In the genomic region with DNA sequence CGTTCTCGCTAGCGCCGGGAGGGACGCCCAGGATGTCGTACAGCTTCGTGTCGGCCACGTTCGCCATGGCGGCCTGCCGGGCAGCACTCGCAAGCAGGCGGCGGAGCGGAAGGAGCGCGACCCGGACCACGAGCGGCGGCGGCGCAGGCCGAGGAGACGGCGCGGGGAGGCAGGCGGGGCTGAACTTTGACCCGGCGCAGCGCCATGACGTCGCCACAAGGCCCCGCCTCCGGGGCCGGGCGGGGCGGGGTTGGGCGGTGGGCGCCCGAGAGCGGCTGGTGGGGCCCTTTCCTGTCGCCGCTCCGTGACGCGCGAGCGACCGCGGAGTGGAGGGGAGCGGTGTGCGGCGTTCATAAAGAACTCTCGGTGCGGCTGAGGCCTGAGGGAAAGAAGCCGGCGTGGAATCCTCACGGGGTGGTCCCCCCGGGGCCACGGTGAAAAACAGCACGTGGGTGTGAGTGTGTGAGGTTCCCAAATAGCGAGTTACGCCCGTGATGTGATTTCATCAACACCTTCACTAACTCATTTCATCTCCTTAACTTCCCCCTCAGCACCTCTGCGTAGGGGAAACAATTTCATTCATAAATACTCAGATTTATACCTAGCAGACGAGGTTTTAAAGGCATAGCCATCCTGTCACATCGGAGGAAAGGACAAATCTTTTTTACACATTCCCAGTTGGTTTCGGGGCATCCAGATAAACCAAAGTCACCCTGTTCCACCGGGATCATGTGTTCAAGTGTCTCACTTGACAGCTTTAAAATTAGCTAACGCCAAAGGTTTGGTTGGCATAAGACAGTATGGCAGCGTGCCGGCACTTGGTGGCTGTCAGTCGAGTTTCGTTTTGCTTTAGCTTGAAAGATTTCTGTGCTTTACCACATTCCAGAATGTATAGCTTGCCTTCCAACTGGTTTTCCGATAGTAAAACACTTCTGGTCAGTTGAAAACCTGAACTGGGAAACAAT, we compare ENCODE assay signal across 8 mouse cellular contexts. TPM values are rescaled to one million over a fixed set of nuclear protein-coding genes. Genes with fewer than 3 reads are reported as not detected.
DNase-seq lines count a peak whose midpoint lies in the region; ATAC-seq lines count a peak whose summit lies in the region.

A gene (minus strand): TSS at position 164 of the 965 bp plus-strand sequence.

- peak within 1 kb of the TSS; percentile 90 for H3K4me3 ChIP-seq in embryonic facial prominence, embryonic 11.5 days (ENCODE audit: low read depth, low read length)
- peak within 1 kb of the TSS; percentile 69 for H3K4me3 ChIP-seq in limb, embryonic 11.5 days (ENCODE audit: low read depth, low read length)
- peak within 1 kb of the TSS; percentile 94 for H3K4me3 ChIP-seq in midbrain, embryonic 14.5 days (replicated peaks; ENCODE audit: low read depth, low read length)

- H3K4me2 ChIP-seq in embryonic facial prominence, embryonic 11.5 days (ENCODE audit: low read depth, low read length): peak within 1 kb of the TSS; percentile 77
- H3K4me2 ChIP-seq in limb, embryonic 11.5 days (ENCODE audit: low read depth, severe bottlenecking): peak within 1 kb of the TSS; percentile 82
- H3K4me2 ChIP-seq in midbrain, embryonic 14.5 days (ENCODE audit: low read length): peak within 1 kb of the TSS; percentile 91

- no peaks in the 10 kb centered on the region for H3K9me3 ChIP-seq in embryonic facial prominence, embryonic 11.5 days (replicated peaks; ENCODE audit: control insufficient read depth, low read length)
- no peaks in the 10 kb centered on the region for H3K9me3 ChIP-seq in limb, embryonic 11.5 days (ENCODE audit: control insufficient read depth, low read length)
- no peaks in the 10 kb centered on the region for H3K9me3 ChIP-seq in midbrain, embryonic 14.5 days (ENCODE audit: control insufficient read depth, low read length)

- H3K9ac ChIP-seq in embryonic facial prominence, embryonic 11.5 days (replicated peaks; ENCODE audit: low read length): peak within 1 kb of the TSS; percentile 92
- H3K9ac ChIP-seq in limb, embryonic 11.5 days (ENCODE audit: low read length): peak within 1 kb of the TSS; percentile 90
- peak within 1 kb of the TSS; percentile 87 for H3K9ac ChIP-seq in midbrain, embryonic 14.5 days (replicated peaks; ENCODE audit: low read length)

- WGBS in embryonic facial prominence, embryonic 11.5 days: 1% methylated on average over 62 of the region's 77 CpGs
- WGBS in limb, embryonic 11.5 days: under 1% methylated on average over 77 of the region's 77 CpGs
- WGBS in midbrain, embryonic 14.5 days: 1% methylated on average over 76 of the region's 77 CpGs

- peak within 1 kb of the TSS; percentile 79 for H3K27ac ChIP-seq in embryonic facial prominence, embryonic 11.5 days (replicated peaks; ENCODE audit: low read depth, low read length)
- H3K27ac ChIP-seq in limb, embryonic 11.5 days (replicated peaks; ENCODE audit: low read depth, low read length): peak within 1 kb of the TSS; percentile 85
- H3K27ac ChIP-seq in midbrain, embryonic 14.5 days (replicated peaks; ENCODE audit: low read depth, low read length): peak within 1 kb of the TSS; percentile 86

- H3K27me3 ChIP-seq in embryonic facial prominence, embryonic 11.5 days (ENCODE audit: control insufficient read depth, insufficient read depth, low read length): no peaks in the 10 kb centered on the region
- no peaks in the 10 kb centered on the region for H3K27me3 ChIP-seq in limb, embryonic 11.5 days (ENCODE audit: control insufficient read depth, insufficient read depth, low read length)
- no peaks in the 10 kb centered on the region for H3K27me3 ChIP-seq in midbrain, embryonic 14.5 days (ENCODE audit: control insufficient read depth, insufficient read depth, low read length)

- no peaks in the 10 kb centered on the region; the same call in 1 of the 2 replicates for H3K4me1 ChIP-seq in embryonic facial prominence, embryonic 11.5 days (ENCODE audit: control insufficient read depth, insufficient read depth, low read length)
- no peaks in the 10 kb centered on the region for H3K4me1 ChIP-seq in limb, embryonic 11.5 days (ENCODE audit: control insufficient read depth, insufficient read depth, low read length)
- peaks cover 9% of the 10 kb centered on the region; the same call in 1 of the 2 replicates for H3K4me1 ChIP-seq in midbrain, embryonic 14.5 days (ENCODE audit: control insufficient read depth, insufficient read depth, low read length)

- H3K36me3 ChIP-seq in embryonic facial prominence, embryonic 11.5 days (replicated peaks; ENCODE audit: control insufficient read depth, insufficient read depth, low read depth, low read length): peaks cover 4% of the 10 kb centered on the region; the same call in 1 of the 2 replicates
- peaks cover 3% of the 10 kb centered on the region; the same call in 1 of the 2 replicates for H3K36me3 ChIP-seq in limb, embryonic 11.5 days (ENCODE audit: control insufficient read depth, insufficient read depth, low read length)
- H3K36me3 ChIP-seq in midbrain, embryonic 14.5 days (ENCODE audit: control insufficient read depth, insufficient read depth, low read length): peaks cover 26% of the 10 kb centered on the region

- DNase-seq in ovary, postnatal 10 days (ENCODE audit: low spot score): peak; percentile 86
- no peak for DNase-seq in ovary, adult 18-20 months (ENCODE audit: low spot score)
- DNase-seq in embryonic facial prominence, embryonic 11.5 days (ENCODE audit: low spot score): peak; percentile 93
- peak; percentile 99 for DNase-seq in heart, adult 11 months
- peak; percentile 93 for DNase-seq in kidney, adult 18-20 months
- peak; percentile 94 for DNase-seq in limb, embryonic 11.5 days (ENCODE audit: low spot score)
- DNase-seq in midbrain, embryonic 14.5 days: peak; percentile 95
- peak; percentile 92 to 94 for DNase-seq in spleen, postnatal 10 days (ENCODE audit: low spot score in 2 of 2)

- peak; percentile 91 for ATAC-seq in embryonic facial prominence, embryonic 11.5 days (replicated peaks; ENCODE audit: insufficient number of reproducible peaks, low FRiP score, low TSS enrichment, low read depth)
- ATAC-seq in limb, embryonic 11.5 days (ENCODE audit: insufficient number of reproducible peaks, low FRiP score, low TSS enrichment, low read depth): peak; percentile 94
- peak; percentile 96 for ATAC-seq in midbrain, embryonic 14.5 days (ENCODE audit: low FRiP score, low TSS enrichment)

RNA-seq across cellular contexts. Expression of the gene that starts here (rescaled TPM):
- 207 and 209 TPM in 2 replicates for polyA plus RNA-seq in embryonic facial prominence, embryonic 11.5 days (2014; fragmentation: Nextera tagmentation; extraction: Ambion mirVana)
- 207 and 217 TPM in 2 replicates for polyA plus RNA-seq in limb, embryonic 11.5 days (2014; fragmentation: Nextera tagmentation; extraction: Ambion mirVana)
- polyA plus RNA-seq in midbrain, embryonic 14.5 days (2014; fragmentation: Nextera tagmentation; extraction: Ambion mirVana): 161 and 182 TPM in 2 replicates
